Mouse (Mus musculus): ENCODE results near the gene Ell. TPM values are rescaled to one million over a fixed set of nuclear protein-coding genes. Genes with fewer than 3 reads are reported as not detected.

The Ell gene
- total RNA-seq, 2 experiments from 2014 or later = 10.7 to 14.7 TPM

DNA sequence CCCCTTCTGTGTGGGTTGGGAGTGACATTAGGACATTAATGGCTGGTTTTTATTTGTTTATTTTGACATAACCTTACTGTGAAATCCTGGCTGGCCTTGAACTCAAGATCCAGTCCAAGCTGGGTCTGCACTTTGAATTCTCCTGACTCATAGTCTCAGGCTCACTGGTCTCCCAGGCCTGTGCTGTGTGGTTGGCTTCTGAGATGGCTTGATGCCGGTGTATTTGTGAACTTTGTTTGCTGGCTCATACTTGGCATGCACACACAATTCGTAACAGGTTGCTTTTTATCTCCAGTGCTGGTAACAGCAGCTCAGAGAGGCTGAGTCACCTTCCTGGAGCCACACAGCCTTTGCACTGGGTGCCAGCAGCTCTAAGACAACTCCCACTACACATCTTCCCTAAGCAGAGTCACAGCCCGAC lies 9.5 kb upstream of the Ell start:
- ATAC-seq (replicated peaks; ENCODE audit: low FRiP score, low TSS enrichment, poor library complexity, severe bottlenecking) = peak; percentile 24

DNA sequence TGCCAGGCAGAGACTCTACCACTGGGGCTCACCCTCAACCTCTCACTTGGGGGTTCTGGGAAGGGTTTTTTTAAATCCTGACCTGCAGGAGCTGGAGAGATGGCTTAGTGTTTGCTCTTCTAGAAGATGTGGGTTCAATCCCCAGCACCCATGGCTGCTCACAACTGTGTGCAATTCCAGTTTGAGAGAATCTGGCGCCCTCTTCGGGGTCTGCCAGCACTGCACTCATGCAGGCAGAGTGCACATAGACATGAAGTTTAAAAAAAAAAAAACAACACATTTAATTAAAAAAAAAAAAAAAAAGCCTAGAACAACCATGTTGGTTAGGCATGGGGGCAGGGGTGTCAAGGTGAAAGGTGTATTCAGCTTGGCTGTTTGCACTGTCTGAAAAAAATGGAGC lies 8.9 kb upstream of the Ell start:
- no peak for ATAC-seq (replicated peaks; ENCODE audit: low FRiP score, low TSS enrichment, poor library complexity, severe bottlenecking)

DNA sequence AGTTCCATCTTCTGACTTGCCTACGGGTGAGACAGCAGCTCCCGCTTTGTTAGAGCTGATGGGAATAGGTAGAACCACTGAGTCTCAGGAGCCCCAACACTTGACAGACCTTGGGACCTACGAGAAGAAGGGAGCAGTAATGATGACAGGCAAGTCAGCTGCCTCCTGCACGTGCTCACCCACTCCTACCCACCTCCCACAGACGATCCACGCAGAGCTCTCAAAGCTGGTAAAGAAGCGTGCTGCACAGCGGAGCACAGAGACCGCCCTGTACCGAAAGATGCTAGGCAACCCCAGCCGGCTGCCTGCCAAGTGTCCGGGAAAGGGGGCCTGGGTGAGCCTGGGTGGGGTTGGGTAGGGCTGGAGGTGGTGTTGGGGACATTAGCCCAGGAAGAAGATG lies 5.0 kb upstream of the Ell start:
- ATAC-seq (replicated peaks; ENCODE audit: low FRiP score, low TSS enrichment, poor library complexity, severe bottlenecking) = no peak

GRCm38 (mm10) chr8:70535221-70535620 lies 4.0 kb upstream of the Ell start:
- no peak for ATAC-seq (replicated peaks; ENCODE audit: low FRiP score, low TSS enrichment, poor library complexity, severe bottlenecking)

GRCm38 (mm10) chr8:70535701-70536100 lies 3.6 kb upstream of the Ell start:
- ATAC-seq (replicated peaks; ENCODE audit: low FRiP score, low TSS enrichment, poor library complexity, severe bottlenecking) = no peak

GRCm38 (mm10) chr8:70538024-70538579 lies 1.2 kb upstream of the Ell start:
- ATAC-seq (replicated peaks; ENCODE audit: low FRiP score, low TSS enrichment, poor library complexity, severe bottlenecking) = 0 out of 2 replicates have a peak, but pooled peaks have one; percentile 18

DNA sequence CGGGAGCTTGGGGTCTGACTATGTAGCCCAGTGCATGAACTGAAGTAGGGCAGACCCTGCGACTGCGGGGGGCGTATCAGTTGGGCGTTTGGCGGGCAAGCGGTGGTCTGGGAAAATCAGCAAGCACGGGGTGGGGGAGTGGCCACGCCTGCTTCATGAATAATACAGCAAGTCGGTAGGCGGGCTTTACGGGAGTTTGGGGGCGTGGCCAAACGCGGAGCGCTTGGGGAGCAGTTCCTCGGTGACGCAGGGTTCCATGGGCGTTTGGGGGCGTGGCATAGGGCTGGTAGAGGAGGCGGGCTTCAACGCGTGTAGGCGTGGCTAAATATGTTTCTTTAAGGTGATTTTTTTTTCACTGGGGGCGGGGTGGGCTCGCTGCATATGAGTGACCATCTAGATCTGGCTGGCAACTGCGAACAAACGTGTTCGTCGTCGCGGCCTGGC lies 602 bp upstream of the Ell start:
- ATAC-seq (replicated peaks; ENCODE audit: low FRiP score, low TSS enrichment, poor library complexity, severe bottlenecking) = peak; percentile 77

DNA sequence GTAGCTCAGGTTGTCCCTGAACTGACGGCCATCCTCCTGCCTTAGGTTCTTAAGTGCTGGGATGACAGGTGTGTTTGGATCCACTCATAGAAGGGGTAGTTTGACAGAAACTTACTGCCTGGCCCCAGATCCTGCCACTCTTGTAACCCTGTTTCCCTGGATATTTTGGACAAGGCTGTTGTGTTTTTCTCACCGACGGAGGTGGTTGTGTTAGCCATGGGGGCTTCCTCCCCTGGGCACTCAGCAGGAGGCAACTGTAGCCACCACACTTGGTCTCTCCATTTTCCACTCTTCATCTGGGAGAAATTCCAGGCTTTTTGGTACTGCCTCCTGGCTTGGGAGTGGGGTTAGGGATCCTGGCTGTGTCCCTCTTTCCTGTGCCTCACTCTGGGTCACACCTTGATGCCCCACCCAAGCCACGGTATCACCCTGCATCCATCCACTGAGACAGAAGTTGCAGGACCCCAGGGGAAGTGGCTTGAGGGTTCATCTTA lies 803 bp downstream of the Ell start:
- ATAC-seq (replicated peaks; ENCODE audit: low FRiP score, low TSS enrichment, poor library complexity, severe bottlenecking) = no peak

- no peak for ATAC-seq (replicated peaks; ENCODE audit: low FRiP score, low TSS enrichment, poor library complexity, severe bottlenecking)
Measured at GRCm38 (mm10) chr8:70540507-70541071, 1.3 kb downstream of the Ell start.

- ATAC-seq (replicated peaks; ENCODE audit: low FRiP score, low TSS enrichment, poor library complexity, severe bottlenecking) = no peak
Measured at GRCm38 (mm10) chr8:70541081-70541480, 1.8 kb downstream of the Ell start.

GRCm38 (mm10) chr8:70544200-70544687 lies 5.0 kb downstream of the Ell start:
- 0 out of 2 replicates have a peak, but pooled peaks have one; percentile 17 for ATAC-seq (replicated peaks; ENCODE audit: low FRiP score, low TSS enrichment, poor library complexity, severe bottlenecking)

- ATAC-seq (replicated peaks; ENCODE audit: low FRiP score, low TSS enrichment, poor library complexity, severe bottlenecking) = no peak
Measured at GRCm38 (mm10) chr8:70546412-70546811, 7.2 kb downstream of the Ell start.

GRCm38 (mm10) chr8:70547762-70548161 lies 8.5 kb downstream of the Ell start:
- no peak for ATAC-seq (replicated peaks; ENCODE audit: low FRiP score, low TSS enrichment, poor library complexity, severe bottlenecking)

DNA sequence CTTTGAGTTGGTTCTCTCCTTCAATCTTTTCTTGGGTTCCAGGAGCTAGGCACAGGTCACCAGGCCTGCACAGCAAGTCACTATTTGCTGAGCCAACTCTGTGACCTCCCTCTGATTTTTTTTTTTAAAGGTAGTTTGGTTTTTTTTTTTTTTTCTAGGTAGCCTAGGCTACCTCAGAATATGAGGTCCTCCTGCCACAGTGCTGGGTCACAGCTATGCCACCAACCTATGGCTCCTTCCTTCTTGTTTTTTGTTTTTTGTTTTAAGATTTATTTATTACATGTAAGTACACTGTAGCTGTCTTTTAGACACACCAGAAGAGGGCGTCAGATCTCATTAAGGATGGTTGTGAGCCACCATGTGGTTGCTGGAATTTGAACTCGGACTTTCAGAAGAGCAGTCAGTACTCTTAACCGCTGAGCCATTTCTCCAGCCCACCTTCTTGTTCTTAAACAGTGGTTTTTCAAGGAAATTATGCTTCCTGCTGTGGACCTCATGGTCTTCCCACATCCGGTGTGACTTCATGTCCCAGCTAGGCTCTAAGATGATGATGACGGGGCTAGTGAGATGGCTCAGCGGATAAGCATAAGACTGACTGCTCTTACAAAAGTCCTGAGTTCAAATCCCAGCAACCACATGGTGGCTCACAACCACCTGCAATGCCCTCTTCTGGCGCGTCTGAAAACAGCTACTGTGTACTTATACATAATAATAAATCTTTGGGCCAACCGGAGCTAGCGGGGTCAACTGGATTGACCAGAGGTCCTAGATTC lies 10.3 kb downstream of the Ell start:
- no peak for ATAC-seq (replicated peaks; ENCODE audit: low FRiP score, low TSS enrichment, poor library complexity, severe bottlenecking)

GRCm38 (mm10) chr8:70551558-70552161 lies 12.4 kb downstream of the Ell start:
- no peak for ATAC-seq (replicated peaks; ENCODE audit: low FRiP score, low TSS enrichment, poor library complexity, severe bottlenecking)

- ATAC-seq (replicated peaks; ENCODE audit: low FRiP score, low TSS enrichment, poor library complexity, severe bottlenecking) = peak; percentile 63
Measured at GRCm38 (mm10) chr8:70552836-70553235, 13.6 kb downstream of the Ell start.

DNA sequence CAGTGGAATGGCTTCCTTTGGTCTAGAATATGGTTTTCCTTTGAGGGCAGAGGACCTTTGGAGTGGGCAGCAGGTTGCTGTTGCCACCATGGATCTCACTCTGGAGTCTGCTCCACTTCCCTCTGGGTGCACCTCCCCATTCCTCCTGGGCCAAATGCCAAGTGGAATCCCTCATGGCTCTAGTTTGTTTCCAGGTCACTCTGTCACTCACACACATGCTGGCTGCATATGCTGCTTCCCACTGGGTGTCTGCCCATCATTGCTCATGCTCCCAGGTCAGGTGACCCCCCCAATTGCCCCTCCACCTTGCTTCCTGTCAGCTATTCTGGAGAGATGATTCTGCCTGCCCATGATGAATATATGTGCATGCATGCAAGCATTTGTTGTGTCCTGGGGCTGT lies 14.5 kb downstream of the Ell start:
- ATAC-seq (replicated peaks; ENCODE audit: low FRiP score, low TSS enrichment, poor library complexity, severe bottlenecking) = no peak

- no peak for ATAC-seq (replicated peaks; ENCODE audit: low FRiP score, low TSS enrichment, poor library complexity, severe bottlenecking)
Measured at GRCm38 (mm10) chr8:70555079-70555747, 16.0 kb downstream of the Ell start.

DNA sequence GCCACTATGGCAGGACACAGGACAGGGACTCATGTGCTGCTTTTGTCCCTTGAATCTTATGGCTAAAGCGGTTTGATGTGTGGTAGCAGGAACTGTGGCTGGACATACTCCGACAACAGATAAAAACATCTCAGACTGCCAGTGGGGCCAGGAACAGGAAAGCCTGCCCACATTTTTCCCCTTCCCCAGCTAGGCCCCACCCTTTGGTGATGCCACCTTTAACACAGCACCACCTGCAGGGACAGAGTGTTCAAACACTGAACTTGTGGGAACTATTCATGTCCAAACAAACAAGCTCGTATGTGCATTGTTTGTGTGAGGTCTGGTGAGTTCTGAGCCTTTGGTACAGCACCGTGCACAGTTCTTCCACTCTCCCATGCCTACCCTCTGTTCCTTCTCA lies 19.1 kb downstream of the Ell start:
- peak; percentile 31; the same call in 1 of the 2 replicates for ATAC-seq (replicated peaks; ENCODE audit: low FRiP score, low TSS enrichment, poor library complexity, severe bottlenecking)

GRCm38 (mm10) chr8:70558983-70559382 lies 19.7 kb downstream of the Ell start:
- no peak for ATAC-seq (replicated peaks; ENCODE audit: low FRiP score, low TSS enrichment, poor library complexity, severe bottlenecking)

All from megakaryocyte-erythroid progenitor cell, adult 5-6 weeks (primary cell).